In genomic region chr10:57572130-57572529, GRCm38 (mm10) we compare ENCODE assay signal across 9 mouse cellular contexts. TPM values are rescaled to one million over a fixed set of nuclear protein-coding genes. Genes with fewer than 3 reads are reported as not detected.
DNase-seq lines count a peak whose midpoint lies in the region; ATAC-seq and TF ChIP-seq lines count a peak whose summit lies in the region.
"Had no signal": no experiment of that assay in that cellular context is flagged by ENCODE, and none has a peak within 500 bp of the region (broad histone marks: within the 10 kb centered on the region; RNA-seq: fewer than 3 reads in every experiment).

No protein-coding gene starts in this region.

- no peak overlapping the region for H3K4me3 ChIP-seq in hindbrain, embryonic 16.5 days (ENCODE audit: low read length)
- no peak overlapping the region for H3K4me3 ChIP-seq in lung, adult 2 months (replicated peaks; ENCODE audit: extremely low read depth, low read depth, low read length)
- H3K4me3 ChIP-seq: intestine, embryonic 15.5 days had no signal

- no peaks in the 10 kb centered on the region for H3K4me1 ChIP-seq in hindbrain, embryonic 16.5 days (ENCODE audit: control insufficient read depth, insufficient read depth, low read depth, low read length)
- no peaks in the 10 kb centered on the region for H3K4me1 ChIP-seq in lung, adult 2 months (ENCODE audit: control insufficient read depth, insufficient read depth, low read length)
- H3K4me1 ChIP-seq: intestine, embryonic 15.5 days had no signal

- H3K27ac ChIP-seq in hindbrain, embryonic 16.5 days (ENCODE audit: low read depth, low read length): no peak overlapping the region
- H3K27ac ChIP-seq: intestine, embryonic 15.5 days had no signal

- WGBS in hindbrain, embryonic 16.5 days: 15% methylated on average over 4 of the region's 4 CpGs
- WGBS in lung, adult 2 months: 57% methylated on average over 4 of the region's 4 CpGs

- no peak overlapping the region for H3K9ac ChIP-seq in hindbrain, embryonic 16.5 days (ENCODE audit: low read depth, low read length)
- H3K9ac ChIP-seq: intestine, embryonic 15.5 days had no signal

- no peaks in the 10 kb centered on the region for H3K36me3 ChIP-seq in hindbrain, embryonic 16.5 days (ENCODE audit: control insufficient read depth, insufficient read depth, low read length)
- H3K36me3 ChIP-seq: intestine, embryonic 15.5 days had no signal

- DNase-seq in right cerebral cortex, adult 2 months (ENCODE audit: low spot score in 2 of 2): peak; percentile 6 to 11
- DNase-seq in right cerebral cortex, postnatal 25 days: no peak
- DNase-seq in embryo, embryonic 10.5 days (ENCODE audit: low spot score): peak; percentile 58
- no peak for DNase-seq in lung, adult 2 months
- no peak for DNase-seq in kidney, postnatal 10 days
- DNase-seq in left cerebral cortex, adult 9 months (ENCODE audit: low spot score in 2 of 2): no peak

- TF ChIP-seq POLR2A in lung, adult 2 months (IDR thresholded peaks at IDR 0.05; ENCODE audit: borderline replicate concordance, extremely low read depth, low read depth, low read length): no peak

- no peaks in the 10 kb centered on the region for H3K27me3 ChIP-seq in hindbrain, embryonic 16.5 days (replicated peaks; ENCODE audit: control insufficient read depth, insufficient read depth, low read length)
- H3K27me3 ChIP-seq: intestine, embryonic 15.5 days had no signal

- ATAC-seq in hindbrain, embryonic 16.5 days: 0 out of 2 replicates have a peak, but pooled peaks have one; percentile 45
- ATAC-seq: intestine, embryonic 15.5 days had no signal

- no peak for TF ChIP-seq CTCF in lung, adult 2 months (IDR thresholded peaks at IDR 0.05; ENCODE audit: insufficient read depth, low read length)

- H3K9me3 ChIP-seq in hindbrain, embryonic 16.5 days (ENCODE audit: control insufficient read depth, low read length): no peaks in the 10 kb centered on the region
- H3K9me3 ChIP-seq: intestine, embryonic 15.5 days had no signal

- no peak overlapping the region for H3K4me2 ChIP-seq in hindbrain, embryonic 16.5 days (ENCODE audit: low read length)
- H3K4me2 ChIP-seq: heart, embryonic 11.5 days; intestine, embryonic 15.5 days had no signal

RNA-seq across cellular contexts. Expression of gene Serinc1, which starts 39.8 kb away (rescaled TPM):
- polyA plus RNA-seq in hindbrain, embryonic 16.5 days (2015; fragmentation: Nextera tagmentation; extraction: Ambion mirVana): 436 and 461 TPM in 2 replicates
- 58.1 and 75.5 TPM in 2 replicates for polyA plus RNA-seq in lung, adult 2 months (2012; rRNA removed)

RNA-seq across cellular contexts. Expression of gene Pkib, which starts 59.7 kb away (rescaled TPM):
- polyA plus RNA-seq in hindbrain, embryonic 16.5 days (2015; fragmentation: Nextera tagmentation; extraction: Ambion mirVana): 6.0 and 7.2 TPM in 2 replicates
- 2.1 TPM in 2 replicates for polyA plus RNA-seq in lung, adult 2 months (2012; rRNA removed)

Comparison
In these comparisons a context has a peak if more than half of its experiments do, and no peak if none do; other contexts are left out.
1. DNase-seq: peak in right cerebral cortex, adult 2 months (2 of 2) and embryo, embryonic 10.5 days (single experiment); none in right cerebral cortex, postnatal 25 days (single experiment), lung, adult 2 months (single experiment), kidney, postnatal 10 days (single experiment) and left cerebral cortex, adult 9 months (0 of 2).